Mouse (Mus musculus) embryo, embryonic 10.5 days (tissue): Measurements from ENCODE around the gene Myl10.
"Not testable (repeated sequence)": the region's sequence is repeated elsewhere in the genome, so short reads cannot be mapped to it uniquely, and the experiment has no call there.

Experiments used
- DNase-seq: peaks from one replicate; pipeline ENCODE4 v3.0.0-alpha.2; 2015; ENCODE audit warnings: low spot score

Myl10 gene

GRCm38 (mm10) chr5:136692784-136693183 lies at the start of gene Myl10:
TSS of gene Myl10 (plus strand) at chr5:136693146.
- DNase-seq, result no peak

DNA sequence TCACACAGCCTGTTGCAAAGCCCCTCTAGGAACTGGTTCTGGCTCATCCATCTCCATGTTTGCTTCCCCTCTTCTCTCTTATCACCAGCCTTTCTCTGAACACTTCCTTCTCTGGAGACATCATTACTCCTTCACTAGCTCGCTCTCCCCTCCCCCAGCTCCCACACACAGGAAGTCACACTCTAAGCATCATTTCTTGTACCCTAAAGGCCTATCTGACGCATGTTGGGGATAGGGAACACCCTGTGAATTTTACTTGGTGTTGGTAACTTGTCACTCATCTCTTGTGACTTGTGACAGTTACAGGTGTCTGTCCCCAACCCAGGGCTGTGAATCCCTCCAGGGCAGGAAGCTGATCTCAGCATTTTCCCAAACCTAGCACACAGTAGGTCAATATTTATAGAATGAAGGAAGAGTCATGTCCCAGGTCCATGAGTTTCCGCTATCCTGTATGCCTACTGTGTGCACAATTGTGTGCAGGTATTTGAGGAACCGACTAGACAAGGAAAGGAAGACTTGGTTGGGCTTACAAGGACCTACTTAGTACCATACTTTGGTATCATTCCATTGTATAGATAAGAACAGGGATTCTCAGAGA lies 46.1 kb upstream of the Myl10 start:
- no peak for DNase-seq

DNA sequence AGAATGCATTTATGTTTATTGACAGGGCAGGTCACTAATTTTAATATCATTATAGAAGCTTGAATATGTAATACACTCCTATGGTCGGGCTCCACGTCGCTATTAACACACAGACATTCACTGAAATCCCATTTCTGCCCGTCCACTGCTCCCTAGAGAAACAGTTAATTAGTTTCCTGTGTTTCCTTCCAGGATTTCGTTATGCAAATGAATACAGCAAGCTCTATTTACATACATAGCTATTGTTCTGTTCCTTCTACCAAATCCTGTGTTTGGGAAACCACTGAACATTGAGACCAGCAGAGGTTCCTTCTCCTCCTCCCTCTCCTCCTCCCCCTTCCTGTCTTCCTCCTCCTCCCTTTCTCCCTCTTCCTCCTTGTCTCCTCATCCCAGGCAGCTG lies 43.9 kb upstream of the Myl10 start:
- DNase-seq, result no peak

DNA sequence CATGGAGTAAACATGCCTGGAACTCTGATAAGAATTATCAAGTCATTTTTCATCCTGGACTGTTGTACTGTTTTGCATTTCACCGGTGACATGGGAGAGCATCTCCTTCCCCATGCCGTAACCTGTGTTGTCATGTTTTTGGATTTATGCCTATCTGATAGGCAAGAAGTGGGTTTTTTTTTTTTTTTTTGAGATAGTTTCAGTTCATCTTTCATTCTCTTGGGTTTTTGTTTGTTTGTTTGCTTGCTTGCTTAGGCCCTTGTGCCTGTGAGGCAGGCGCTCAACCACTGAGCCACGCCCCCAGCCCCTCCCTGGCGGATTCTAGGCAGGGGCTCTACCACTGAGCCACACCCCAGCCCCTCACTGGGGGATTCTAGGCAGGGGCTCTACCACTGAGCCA lies 43.3 kb upstream of the Myl10 start:
- no peak for DNase-seq

- DNase-seq, result no peak
These were observed 38.5 kb upstream of the Myl10 start for GRCm38 (mm10) chr5:136654481-136654880.

DNA sequence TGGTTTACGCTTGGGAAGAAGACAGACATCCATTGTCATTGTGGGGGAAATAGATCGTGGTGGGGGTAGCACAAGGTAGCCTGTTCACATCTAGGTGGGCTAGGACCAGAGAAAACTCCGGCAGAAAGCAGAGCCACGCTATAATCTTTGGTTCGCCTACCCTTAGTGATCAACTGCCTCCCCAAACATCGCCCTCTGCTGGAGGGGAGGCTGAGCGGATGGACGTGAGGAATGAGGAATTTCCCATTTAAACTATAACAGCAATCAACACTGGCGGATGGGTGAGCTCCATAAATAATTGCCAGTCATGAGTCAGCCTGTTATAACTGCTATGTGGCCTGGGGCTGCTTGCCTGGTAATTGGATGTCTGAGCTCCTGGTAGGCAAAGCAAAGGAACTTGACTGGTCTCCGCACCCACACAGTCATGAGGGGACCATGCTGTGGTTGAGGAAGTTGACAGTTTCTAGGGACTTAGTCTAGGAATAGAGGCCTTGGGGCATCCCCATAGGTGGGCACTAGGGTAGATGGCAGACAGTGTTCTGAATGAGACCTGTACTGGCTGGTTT lies 36.0 kb upstream of the Myl10 start:
- no peak for DNase-seq

GRCm38 (mm10) chr5:136660721-136661120 lies 32.2 kb upstream of the Myl10 start:
- not testable (repeated sequence) for DNase-seq

DNA sequence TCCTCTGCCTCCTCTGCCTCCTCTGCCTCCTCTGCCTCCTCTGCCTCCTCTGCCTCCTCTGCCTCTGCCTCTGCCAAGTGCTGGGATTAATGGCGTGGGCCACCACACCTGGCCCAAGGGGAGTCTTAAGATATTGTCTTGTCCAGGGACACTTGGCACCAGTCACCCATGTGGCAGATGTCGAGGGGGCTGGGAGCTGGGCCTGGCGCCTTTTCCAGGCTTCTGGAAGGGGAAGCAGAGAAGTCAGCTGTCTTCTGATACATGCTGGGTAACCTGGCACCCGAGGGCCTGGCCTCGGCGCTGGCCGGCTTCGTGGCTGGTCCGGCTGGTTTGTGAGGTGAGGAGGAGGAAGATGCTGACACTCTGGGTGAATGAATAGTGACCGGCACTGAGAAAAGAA lies 30.7 kb upstream of the Myl10 start:
- DNase-seq, result no peak

DNA sequence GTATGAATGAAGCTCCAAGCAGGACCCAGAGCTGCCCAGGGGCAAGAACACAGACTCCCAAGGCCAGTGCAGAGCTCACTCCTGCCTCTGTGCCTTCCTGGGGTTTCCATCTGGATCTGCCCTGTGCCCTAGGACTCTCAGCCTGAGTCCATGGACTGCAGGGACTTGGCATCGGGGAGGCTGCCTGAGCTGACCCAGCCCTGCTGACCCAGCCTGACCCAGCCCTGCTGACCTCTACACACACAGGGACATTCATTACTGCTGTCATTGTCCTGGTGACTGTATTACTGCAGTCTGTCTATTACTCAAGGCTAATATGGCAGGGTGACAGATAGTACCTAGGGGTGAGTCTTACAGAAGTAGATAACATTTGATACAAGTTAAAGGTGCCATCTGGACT lies 30.1 kb upstream of the Myl10 start:
- peak; percentile 23 for DNase-seq

GRCm38 (mm10) chr5:136664497-136664896 lies 28.4 kb upstream of the Myl10 start:
- peak; percentile 94 for DNase-seq

DNA sequence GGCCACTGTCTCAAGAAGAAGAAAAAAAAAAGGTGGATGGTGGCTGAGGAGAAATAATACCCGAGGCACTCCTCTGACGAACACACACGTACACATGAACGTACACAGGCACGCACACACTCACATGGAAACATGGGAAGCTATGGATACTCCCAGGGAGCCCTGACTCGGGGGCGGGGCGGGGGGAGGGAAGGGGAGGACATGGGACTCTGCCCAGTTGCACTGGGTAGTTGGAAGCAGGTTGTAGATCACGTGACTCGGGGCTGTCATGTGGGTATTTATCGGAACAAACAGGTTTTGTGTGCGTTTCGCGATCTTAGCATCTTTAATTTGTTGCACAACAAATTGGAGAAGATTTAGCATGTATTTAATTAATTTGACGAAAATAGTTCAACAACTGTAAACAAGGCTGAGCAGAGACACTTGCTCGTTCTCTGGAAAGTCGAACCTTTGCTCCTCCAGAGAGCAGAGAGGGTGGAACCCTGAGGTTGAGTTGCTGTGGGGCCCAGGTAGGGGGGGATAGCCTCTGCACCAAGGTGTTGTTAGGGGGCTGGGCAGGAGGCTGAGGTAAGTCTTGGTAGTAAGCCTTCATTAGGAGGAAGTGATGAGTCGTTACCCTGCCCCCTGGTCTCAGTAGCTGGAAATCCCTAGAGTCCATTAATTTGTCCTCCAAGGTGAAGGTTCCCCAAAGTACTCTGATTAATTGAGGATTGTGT lies 16.5 kb upstream of the Myl10 start:
- no peak for DNase-seq

GRCm38 (mm10) chr5:136678840-136679348 lies 14.1 kb upstream of the Myl10 start:
- DNase-seq, result no peak

GRCm38 (mm10) chr5:136686349-136686748 lies 6.6 kb upstream of the Myl10 start:
- DNase-seq, result no peak

GRCm38 (mm10) chr5:136687561-136687960 lies 5.4 kb upstream of the Myl10 start:
- no peak for DNase-seq

DNA sequence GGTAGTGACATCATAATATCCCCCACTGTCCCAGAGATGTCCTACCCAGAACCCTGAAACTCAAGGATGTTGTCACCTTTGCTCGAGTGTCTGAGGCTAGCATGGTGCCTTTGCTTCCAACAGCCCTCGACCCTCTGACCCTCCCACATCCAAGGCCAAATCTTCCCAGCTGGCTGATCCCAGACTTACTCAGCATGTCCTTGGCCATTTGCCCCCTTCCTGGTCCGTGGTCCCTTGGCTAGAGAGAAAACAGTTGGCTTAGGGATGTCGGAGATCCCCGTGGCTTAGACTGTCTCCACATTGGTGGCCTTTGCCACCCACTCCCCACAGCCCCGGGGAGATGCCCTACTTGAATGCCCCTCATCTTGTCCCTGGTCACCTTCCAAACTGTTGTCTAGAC lies 4.1 kb upstream of the Myl10 start:
- no peak for DNase-seq

DNA sequence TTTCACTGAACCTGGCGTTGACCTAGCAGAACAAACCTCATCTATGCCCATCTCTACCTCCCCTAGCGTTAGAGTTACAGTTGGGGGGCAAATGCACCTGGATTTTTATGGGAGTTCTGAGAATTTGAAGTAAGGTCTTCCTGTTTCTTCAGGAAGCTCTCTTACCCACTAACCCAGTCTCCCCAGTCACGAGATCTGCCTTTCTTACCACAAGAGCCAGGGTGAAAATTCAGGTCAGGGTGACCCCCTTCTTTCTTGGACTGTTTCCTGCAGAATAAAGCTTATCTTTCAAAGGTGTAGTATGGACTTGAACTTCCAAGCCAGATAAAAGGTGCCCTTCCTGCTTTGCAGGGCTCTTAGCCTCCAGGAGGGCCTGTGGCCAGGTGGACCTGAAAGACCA lies 1.8 kb upstream of the Myl10 start:
- no peak for DNase-seq

- no peak for DNase-seq
These were observed 472 bp downstream of the Myl10 start for GRCm38 (mm10) chr5:136693418-136693817.

DNA sequence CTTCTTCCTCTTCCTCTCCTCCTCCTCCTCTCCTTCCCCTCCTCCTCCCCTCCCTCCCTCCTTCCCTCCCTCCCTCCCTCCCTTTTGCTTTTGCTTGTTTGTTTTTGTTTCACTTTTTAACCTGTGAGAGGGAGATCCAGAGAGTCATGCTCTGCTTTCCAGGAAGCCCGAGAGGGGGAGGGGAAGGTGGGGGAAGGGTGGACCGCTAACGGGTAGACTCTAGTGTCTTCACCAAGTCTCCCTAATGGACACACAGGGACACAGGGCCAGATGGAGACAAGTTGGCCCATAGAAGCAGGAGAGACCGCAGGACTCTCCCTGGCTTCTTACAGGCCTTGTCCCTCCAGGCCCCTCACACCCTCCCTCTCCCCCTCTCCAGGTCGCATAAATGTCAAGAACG lies 2.0 kb downstream of the Myl10 start:
- no peak for DNase-seq

GRCm38 (mm10) chr5:136696516-136696915 lies 3.6 kb downstream of the Myl10 start:
- no peak for DNase-seq

DNA sequence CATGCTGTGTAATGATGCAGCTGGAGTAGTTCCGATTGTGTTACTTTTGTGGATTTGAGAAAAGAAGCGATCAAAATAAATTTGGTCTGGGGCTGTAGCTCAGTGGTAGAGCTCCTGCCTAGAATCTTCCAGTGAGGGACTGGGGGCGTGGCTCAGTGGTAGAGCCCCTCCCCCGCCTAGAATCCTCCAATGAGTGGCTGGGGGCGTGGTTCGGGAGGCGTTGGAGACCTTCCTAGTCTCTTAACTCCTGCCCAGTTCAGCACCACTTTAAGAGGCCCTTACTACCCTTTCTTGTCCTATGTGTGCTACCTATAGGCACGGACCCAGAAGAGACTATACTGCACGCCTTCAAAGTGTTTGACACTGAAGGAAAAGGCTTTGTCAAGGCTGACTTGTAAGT lies 4.7 kb downstream of the Myl10 start:
- no peak for DNase-seq

DNA sequence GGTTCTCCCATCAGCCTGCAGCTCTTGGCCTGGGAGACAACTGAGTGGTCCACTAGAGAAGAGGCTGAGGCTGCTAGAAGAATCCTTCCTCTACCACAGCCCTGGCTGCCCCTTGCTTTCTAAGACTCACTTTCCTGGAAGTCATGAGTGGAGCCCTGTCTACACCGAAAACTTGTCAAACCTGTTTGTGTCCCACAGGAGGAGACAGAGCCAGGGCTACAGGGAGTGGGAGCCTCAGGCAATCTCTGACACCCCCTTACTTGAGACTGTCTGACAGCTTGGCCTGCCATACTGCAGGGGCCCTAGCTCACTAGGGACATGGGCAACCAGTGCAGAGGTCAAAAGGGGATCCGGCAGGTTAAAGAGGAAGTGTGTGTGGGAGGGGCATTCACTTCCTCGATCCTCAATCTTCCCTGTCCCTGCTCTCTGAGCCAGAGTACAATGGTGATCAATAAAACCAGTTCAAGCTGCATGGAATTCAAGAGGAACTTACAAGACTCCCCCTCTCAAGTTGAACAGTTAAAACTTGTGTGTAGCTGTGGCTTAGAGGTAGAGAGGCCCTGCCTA lies 9.3 kb downstream of the Myl10 start:
- DNase-seq, result peak; percentile 17

- DNase-seq, result peak; percentile 73
These were observed 10.8 kb downstream of the Myl10 start for GRCm38 (mm10) chr5:136703751-136704150.

GRCm38 (mm10) chr5:136704151-136704550 lies 11.2 kb downstream of the Myl10 start:
- DNase-seq, result no peak
